Mouse (Mus musculus): ENCODE data around the gene Gm10681. TPM values are rescaled to one million over a fixed set of nuclear protein-coding genes. Genes with fewer than 3 reads are reported as not detected.
"Not testable (repeated sequence)": the region's sequence is repeated elsewhere in the genome, so short reads cannot be mapped to it uniquely, and the experiment has no call there.

The Gm10681 gene
- polyA plus RNA-seq, 1 experiment, result not detected

DNA sequence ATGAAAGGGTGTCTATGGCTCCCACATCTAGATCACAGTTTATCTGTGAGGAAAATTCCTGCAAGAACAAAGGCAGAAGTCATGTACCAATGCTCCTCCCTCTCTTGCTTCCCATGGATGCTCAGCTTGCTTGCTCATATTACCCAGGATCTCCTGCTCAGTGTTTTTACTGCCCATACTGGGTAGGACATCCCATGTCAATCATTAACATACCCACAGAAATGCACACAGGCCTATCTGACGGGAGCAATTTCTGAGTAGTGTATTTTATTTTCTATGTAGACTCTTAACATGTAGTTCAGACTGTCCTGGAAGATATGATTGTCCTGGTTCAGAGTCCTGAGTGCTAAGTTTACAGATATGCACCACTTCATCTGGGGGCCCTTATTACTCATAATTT lies 64.1 kb downstream of the Gm10681 start:
- not testable (repeated sequence) for DNase-seq; H3K4me3 ChIP-seq (replicated peaks; ENCODE audit: insufficient read depth, low read depth, low read length); H3K4me1 ChIP-seq (ENCODE audit: control insufficient read depth, insufficient read depth, low read length); H3K27me3 ChIP-seq (ENCODE audit: control insufficient read depth, insufficient read depth, low read length); H3K27ac ChIP-seq (ENCODE audit: insufficient read depth, low read length)
- no CpG with 5 or more reads among the region's 1 CpGs for WGBS

DNA sequence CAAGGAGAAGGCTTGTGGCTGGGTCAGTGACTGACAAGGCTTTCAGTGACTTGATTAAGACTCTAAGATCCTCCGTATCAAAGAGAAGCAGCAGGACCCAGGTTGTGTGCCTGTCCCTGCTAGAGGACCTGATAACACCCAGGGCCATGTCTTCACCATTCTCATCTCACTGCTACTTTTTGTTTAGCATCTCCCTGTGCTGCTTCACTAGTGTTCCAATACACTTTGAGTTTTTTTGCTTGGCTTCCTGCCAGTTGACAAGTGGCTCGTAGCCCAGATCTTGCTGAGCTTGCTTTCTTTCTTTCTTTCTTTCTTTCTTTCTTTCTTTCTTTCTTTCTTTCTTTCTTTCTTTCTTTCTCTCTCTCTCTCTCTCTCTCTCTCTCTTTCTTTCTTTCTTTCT lies 65.8 kb downstream of the Gm10681 start:
- not testable (repeated sequence) for H3K4me1 ChIP-seq (ENCODE audit: control insufficient read depth, insufficient read depth, low read length); H3K4me3 ChIP-seq (replicated peaks; ENCODE audit: insufficient read depth, low read depth, low read length); H3K27ac ChIP-seq (ENCODE audit: insufficient read depth, low read length); DNase-seq; H3K27me3 ChIP-seq (ENCODE audit: control insufficient read depth, insufficient read depth, low read length)
- WGBS, result 0% methylated on average over 1 of the region's 2 CpGs

DNA sequence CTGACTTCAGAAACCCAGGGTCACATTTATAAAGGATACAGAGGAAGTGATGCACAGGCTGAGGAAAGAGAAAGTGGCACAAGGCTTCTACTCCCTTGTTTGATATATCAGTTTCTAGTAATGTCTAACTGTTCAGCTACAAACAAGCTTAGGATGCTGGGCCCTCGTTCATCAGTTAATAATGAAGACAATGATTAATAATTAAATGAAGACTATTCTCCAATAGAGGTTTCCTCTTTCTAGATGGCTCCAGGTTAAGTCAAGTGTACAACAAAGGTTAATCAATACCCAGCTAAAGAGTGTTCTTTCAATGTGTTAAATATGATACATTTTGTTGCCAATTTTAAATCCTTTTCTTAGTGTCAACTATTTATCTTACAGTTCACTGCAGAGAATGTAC lies 78.2 kb downstream of the Gm10681 start, which contains the start of gene Hsd3b4:
TSS of gene Hsd3b4 (minus strand) at position 101 of the 400 bp plus-strand sequence.
- H3K27me3 ChIP-seq (ENCODE audit: control insufficient read depth, insufficient read depth, low read length); H3K4me1 ChIP-seq (ENCODE audit: control insufficient read depth, insufficient read depth, low read length); DNase-seq; H3K27ac ChIP-seq (ENCODE audit: insufficient read depth, low read length); H3K4me3 ChIP-seq (replicated peaks; ENCODE audit: insufficient read depth, low read depth, low read length): not testable (repeated sequence)
- WGBS, result no CpG with 5 or more reads among the region's 1 CpGs

DNA sequence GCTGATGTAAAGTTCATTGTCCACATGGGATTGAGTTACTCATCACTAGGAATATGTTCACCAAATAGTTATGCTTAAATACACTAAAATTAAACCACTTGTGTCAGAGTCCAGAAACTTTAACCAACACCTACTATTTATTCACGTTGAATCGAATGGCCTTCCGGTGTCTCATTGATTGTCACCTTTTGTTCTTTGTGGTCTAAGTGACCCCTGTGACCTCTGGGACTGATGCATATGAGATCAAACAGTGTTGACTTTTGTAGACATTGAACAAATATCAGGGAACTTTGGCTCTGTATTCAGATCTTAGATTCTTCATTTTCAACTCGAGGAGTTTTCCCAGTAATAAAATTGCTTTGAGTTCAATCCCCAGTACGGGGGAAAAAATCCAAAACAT lies 81.4 kb downstream of the Gm10681 start:
- no CpG with 5 or more reads among the region's 5 CpGs for WGBS
- not testable (repeated sequence) for H3K27ac ChIP-seq (ENCODE audit: insufficient read depth, low read length); H3K4me1 ChIP-seq (ENCODE audit: control insufficient read depth, insufficient read depth, low read length); H3K4me3 ChIP-seq (replicated peaks; ENCODE audit: insufficient read depth, low read depth, low read length); H3K27me3 ChIP-seq (ENCODE audit: control insufficient read depth, insufficient read depth, low read length); DNase-seq

Other genes starting within 250 kb of the Gm10681 start
- 98.0 and 106 TPM in 2 replicates for gene Phgdh, start 248.8 kb downstream of the Gm10681 start, polyA plus RNA-seq (2012; rRNA removed)
- gene Zfp697, start 206.3 kb downstream of the Gm10681 start, polyA plus RNA-seq (2012; rRNA removed), result 7.7 and 8.1 TPM in 2 replicates
- gene Gm4450, start 131.7 kb downstream of the Gm10681 start, polyA plus RNA-seq (2012; rRNA removed), result not detected in 2 replicates
- gene Hsd3b4, start 78.3 kb downstream of the Gm10681 start, polyA plus RNA-seq (2012; rRNA removed), result not detected in 2 replicates
- not detected in 2 replicates for gene Hsd3b5, start 41.4 kb upstream of the Gm10681 start, polyA plus RNA-seq (2012; rRNA removed)
- gene Hsd3b2, start 135.7 kb upstream of the Gm10681 start, polyA plus RNA-seq (2012; rRNA removed), result 0.06 and 0.07 TPM in 2 replicates
- gene Hsd3b3, start 174.3 kb upstream of the Gm10681 start, polyA plus RNA-seq (2012; rRNA removed), result not detected in 2 replicates
- not detected in 2 replicates for gene Hsd3b6, start 225.6 kb upstream of the Gm10681 start, polyA plus RNA-seq (2012; rRNA removed)

Measured in cerebellum, adult 2 months (tissue).